Mouse (Mus musculus) spleen, postnatal 0 days (tissue): ENCODE data around the gene C2cd4a. TPM values are rescaled to one million over a fixed set of nuclear protein-coding genes. Genes with fewer than 3 reads are reported as not detected.

Experiments used
- polyA plus RNA-seq: library from polyadenylated mRNA; unstranded; fragments of >200 nt; fragmentation: Nextera tagmentation; extraction: Ambion mirVana; gene quantifications from 2 replicates; pipeline ENCODE4 v1.2.1, GENCODE M21; 2015

Gene C2cd4a
- polyA plus RNA-seq: 0.93 TPM in 1 of 2 replicates, not detected in the other

GRCm38 (mm10) chr9:67832046-67832605 is at the start of gene C2cd4a:
Gene C2cd4a (minus strand): TSS chr9:67832330.

GRCm38 (mm10) chr9:67839981-67840859 is 8.1 kb upstream of the C2cd4a start, which contains the start of gene Vps13c:
Gene Vps13c (plus strand): TSS chr9:67840396.

Other genes with a start within 250 kb of the C2cd4a start
- gene C2cd4b, start 72.9 kb downstream of the C2cd4a start, polyA plus RNA-seq: 0.13 and 0.45 TPM in 2 replicates
- 5.1 and 6.6 TPM in 2 replicates for gene Vps13c, start 8.1 kb upstream of the C2cd4a start, polyA plus RNA-seq